9 mouse cellular contexts compared by ENCODE assay signal in genomic region chr11:54122416-54123264, GRCm38 (mm10). TPM values are rescaled to one million over a fixed set of nuclear protein-coding genes. Genes with fewer than 3 reads are reported as not detected.
DNase-seq lines count a peak whose midpoint lies in the region; ATAC-seq and TF ChIP-seq lines count a peak whose summit lies in the region.
"Had no signal": no experiment of that assay in that cellular context is flagged by ENCODE, and none has a peak within 500 bp of the region (broad histone marks: within the 10 kb centered on the region; RNA-seq: fewer than 3 reads in every experiment).

No protein-coding gene starts in this region.

- H3K9ac ChIP-seq in forebrain, embryonic 15.5 days (replicated peaks): no peak overlapping the region
- H3K9ac ChIP-seq in stomach, postnatal 0 days (ENCODE audit: low read length): no peak overlapping the region

- H3K9me3 ChIP-seq in forebrain, embryonic 15.5 days: no peaks in the 10 kb centered on the region
- H3K9me3 ChIP-seq in stomach, postnatal 0 days (ENCODE audit: control insufficient read depth, low read length): no peaks in the 10 kb centered on the region
- H3K9me3 ChIP-seq: megakaryocyte, embryonic 14.5 days had no signal

- H3K36me3 ChIP-seq in spleen, adult 2 months (ENCODE audit: control insufficient read depth, insufficient read depth, low read length): no peaks in the 10 kb centered on the region
- no peaks in the 10 kb centered on the region for H3K36me3 ChIP-seq in forebrain, embryonic 15.5 days
- H3K36me3 ChIP-seq in stomach, postnatal 0 days (ENCODE audit: control insufficient read depth, insufficient read depth, low read length): peaks cover 12% of the 10 kb centered on the region

- H3K4me1 ChIP-seq in spleen, adult 2 months (ENCODE audit: control insufficient read depth, insufficient read depth, insufficient read length): no peaks in the 10 kb centered on the region
- peaks cover 22% of the 10 kb centered on the region for H3K4me1 ChIP-seq in forebrain, embryonic 15.5 days
- peaks cover 4% of the 10 kb centered on the region; the same call in 1 of the 2 replicates for H3K4me1 ChIP-seq in stomach, postnatal 0 days (replicated peaks; ENCODE audit: control insufficient read depth, insufficient read depth)

- DNase-seq in spleen, adult 2 months (ENCODE audit: low read depth in 1 of 2, low spot score in 2 of 2): no peak
- DNase-seq in spleen, postnatal 4 days (ENCODE audit: low spot score in 2 of 2): no peak
- DNase-seq in heart, postnatal 36 days: peak; percentile 76 to 83
- peak; percentile 77 for DNase-seq in layer of hippocampus, adult 9-11 months
- DNase-seq in stomach, postnatal 0 days (ENCODE audit: low spot score): no peak
- DNase-seq in ovary, postnatal 14 days (ENCODE audit: low spot score): no peak

- 79% methylated on average over 14 of the region's 14 CpGs for WGBS in spleen, adult 2 months
- 47% methylated on average over 14 of the region's 14 CpGs for WGBS in forebrain, embryonic 15.5 days
- WGBS in stomach, postnatal 0 days: 48% methylated on average over 14 of the region's 14 CpGs

- TF ChIP-seq EP300 in stomach, postnatal 0 days (optimal IDR thresholded peaks at IDR 0.05): no peak

- H3K4me2 ChIP-seq in forebrain, embryonic 15.5 days (replicated peaks): no peak overlapping the region
- H3K4me2 ChIP-seq in stomach, postnatal 0 days (replicated peaks; ENCODE audit: low read depth): no peak overlapping the region

- ATAC-seq in forebrain, embryonic 15.5 days (replicated peaks): peak; percentile 61
- peak; percentile 68 for ATAC-seq in megakaryocyte progenitor cell, adult 5-6 weeks (replicated peaks; ENCODE audit: poor library complexity)
- peak; percentile 45; the same call in 1 of the 2 replicates for ATAC-seq in stomach, postnatal 0 days (ENCODE audit: low FRiP score, low TSS enrichment)

- intact Hi-C loops in heart, postnatal 36 days (cut with DNase I): no loop called here

- no peaks in the 10 kb centered on the region for H3K27me3 ChIP-seq in spleen, adult 2 months (ENCODE audit: control insufficient read depth, insufficient read depth, low read length)
- H3K27me3 ChIP-seq in forebrain, embryonic 15.5 days: no peaks in the 10 kb centered on the region
- H3K27me3 ChIP-seq in stomach, postnatal 0 days (ENCODE audit: control insufficient read depth, insufficient read depth, low read length): no peaks in the 10 kb centered on the region

- H3K4me3 ChIP-seq in spleen, adult 2 months (ENCODE audit: extremely low read depth, insufficient read depth, insufficient read length): no peak overlapping the region
- H3K4me3 ChIP-seq in forebrain, embryonic 15.5 days: no peak overlapping the region
- no peak overlapping the region for H3K4me3 ChIP-seq in stomach, postnatal 0 days (ENCODE audit: low read depth, low read length)
- H3K4me3 ChIP-seq: megakaryocyte, embryonic 14.5 days had no signal

- TF ChIP-seq POLR2A in spleen, adult 2 months (IDR thresholded peaks at IDR 0.05; ENCODE audit: low read depth, low read length): no peak

- H3K27ac ChIP-seq in spleen, adult 2 months (ENCODE audit: insufficient read depth, low read length): no peak overlapping the region
- H3K27ac ChIP-seq in forebrain, embryonic 15.5 days (replicated peaks): peak overlapping the region; percentile 9; the same call in 1 of the 2 replicates
- no peak overlapping the region for H3K27ac ChIP-seq in stomach, postnatal 0 days (replicated peaks)

- TF ChIP-seq CTCF in spleen, adult 2 months (IDR thresholded peaks at IDR 0.05; ENCODE audit: extremely low read depth, insufficient read depth, insufficient read length, insufficient replicate concordance): peak; percentile 8; the same call in 1 of the 2 replicates
- TF ChIP-seq CTCF in stomach, postnatal 0 days (IDR thresholded peaks at IDR 0.05; ENCODE audit: low read depth): peak; percentile 75

RNA-seq across cellular contexts. Expression of gene P4ha2, which starts 22.7 kb away (rescaled TPM):
- polyA plus RNA-seq in spleen, adult 2 months (2012; rRNA removed): 2.6 and 2.8 TPM in 2 replicates
- polyA plus RNA-seq in forebrain, embryonic 15.5 days (2015; fragmentation: Nextera tagmentation; extraction: Ambion mirVana): 6.0 and 6.7 TPM in 2 replicates
- 10 to 100 TPM; 44.0 to 66.1 TPM for total RNA-seq in heart, postnatal 36 days (2021)
- 0.05 and 0.15 TPM in 2 replicates for total RNA-seq in megakaryocyte progenitor cell, adult 5-6 weeks (2015)
- total RNA-seq in megakaryocyte progenitor cell, adult 5-6 weeks (2017): 0.21 and 0.44 TPM in 2 replicates
- polyA plus RNA-seq in stomach, postnatal 0 days (2015; fragmentation: Nextera tagmentation; extraction: Ambion mirVana): 28.4 and 30.2 TPM in 2 replicates

RNA-seq across cellular contexts. Expression of gene Pdlim4, which starts 53.8 kb away (rescaled TPM):
- 53.3 and 73.3 TPM in 2 replicates for polyA plus RNA-seq in spleen, adult 2 months (2012; rRNA removed)
- 42.8 TPM in 2 replicates for polyA plus RNA-seq in forebrain, embryonic 15.5 days (2015; fragmentation: Nextera tagmentation; extraction: Ambion mirVana)
- total RNA-seq in heart, postnatal 36 days (2021): 10 to 100 TPM; 29.4 to 37.1 TPM
- not detected in 2 replicates for total RNA-seq in megakaryocyte progenitor cell, adult 5-6 weeks (2015)
- 0.17 TPM in 1 of 2 replicates, not detected in the other for total RNA-seq in megakaryocyte progenitor cell, adult 5-6 weeks (2017)
- 55.5 and 58.6 TPM in 2 replicates for polyA plus RNA-seq in stomach, postnatal 0 days (2015; fragmentation: Nextera tagmentation; extraction: Ambion mirVana)

Comparison
In these comparisons a context has a peak if more than half of its experiments do, and no peak if none do; other contexts are left out.
1. DNase-seq: peak in heart, postnatal 36 days (2 of 2) and layer of hippocampus, adult 9-11 months (single experiment); none in spleen, adult 2 months (0 of 2), spleen, postnatal 4 days (0 of 2), stomach, postnatal 0 days (single experiment) and ovary, postnatal 14 days (single experiment).
2. Peak in every context shown above with its lines, with median percentiles within 50 percentile points of each other: ATAC-seq.